Mouse (Mus musculus) embryonic stem cell, embryonic (primary cell): ENCODE results near the gene Stat5a.

Source experiments
- CTCF ChIA-PET, 4 experiments: fragments of 300-600 bp in 2 of 4; fragments of 350-600 bp in 2 of 4; sonication (Branson Sonifier 250); formaldehyde crosslinking; loops; one replicate each; lab custom pipeline; 2022; ENCODE audit warnings: inconsistent platforms in 2 of 4; lab: Charles Lee
- POLR2A ChIA-PET, 4 experiments: fragments of 300-600 bp in 2 of 4; fragments of 350-600 bp in 2 of 4; sonication (Branson Sonifier 250); formaldehyde crosslinking; loops; one replicate each; lab custom pipeline; 2022; ENCODE audit warnings: antibody characterized with exemption in 4 of 4, inconsistent platforms in 1 of 4; lab: Charles Lee

Gene Stat5a

DNA sequence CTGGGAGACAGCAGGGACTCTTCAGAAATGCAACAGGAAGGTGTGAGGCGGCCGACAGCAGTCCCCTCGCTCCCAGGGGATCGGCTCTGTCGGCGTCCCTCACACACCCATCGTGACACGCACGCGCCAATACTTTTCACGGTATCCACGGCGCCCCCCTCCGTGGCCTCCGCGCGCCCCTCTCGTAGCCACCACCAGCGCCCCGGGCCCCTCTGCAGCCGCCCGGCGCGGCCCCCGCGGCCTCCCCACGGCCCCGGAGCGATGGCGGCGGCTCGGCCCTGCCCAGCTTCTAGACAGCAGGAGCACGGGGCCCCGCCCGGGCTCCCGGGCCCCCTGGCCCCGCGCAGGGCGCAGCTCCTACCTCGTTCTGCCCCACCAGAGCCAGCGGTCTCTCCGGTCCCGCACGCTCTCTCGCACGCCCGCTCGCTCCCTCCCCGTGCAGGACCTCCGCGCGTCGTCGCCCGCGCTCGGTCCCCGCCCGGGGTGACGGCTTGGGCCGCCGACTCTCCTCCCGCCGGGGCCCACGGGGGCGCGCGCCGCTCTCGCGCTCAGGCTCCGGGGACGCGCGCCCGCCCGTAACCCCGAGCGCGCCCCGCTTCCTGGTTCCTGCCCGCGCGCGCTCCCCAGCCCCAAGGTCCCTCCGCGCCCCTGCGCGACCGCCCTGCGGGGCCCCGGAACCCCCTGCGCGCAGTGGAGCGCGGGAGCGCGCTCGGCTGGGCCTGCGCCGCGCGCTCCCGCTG, 8.9 kb upstream of the Stat5a start, which contains the start of gene Stat5b:
Gene Stat5b, minus strand, starts transcription at position 687 of the 740 bp plus-strand sequence.
- CTCF ChIA-PET = interaction anchor here in 2 of 4 experiments (0.5 to 1.0 kb wide), 8 partner anchors 13 to 131 kb away, joined by 3 to 4 read pairs (median 3); partner anchors contain the start of gene Kcnh4 (in 1 of the 2)
- POLR2A ChIA-PET = interaction anchor here in 3 of 4 experiments (0.6 to 3.1 kb wide), 8 partner anchors 10 to 815 kb away, joined by 3 to 14 read pairs (median 3); partner anchors contain the start of genes Arl4d (in 1 of the 3), Cavin1 (in 1 of the 3), Rab5c (in 1 of the 3) and Stat3 (in 1 of the 3)

DNA sequence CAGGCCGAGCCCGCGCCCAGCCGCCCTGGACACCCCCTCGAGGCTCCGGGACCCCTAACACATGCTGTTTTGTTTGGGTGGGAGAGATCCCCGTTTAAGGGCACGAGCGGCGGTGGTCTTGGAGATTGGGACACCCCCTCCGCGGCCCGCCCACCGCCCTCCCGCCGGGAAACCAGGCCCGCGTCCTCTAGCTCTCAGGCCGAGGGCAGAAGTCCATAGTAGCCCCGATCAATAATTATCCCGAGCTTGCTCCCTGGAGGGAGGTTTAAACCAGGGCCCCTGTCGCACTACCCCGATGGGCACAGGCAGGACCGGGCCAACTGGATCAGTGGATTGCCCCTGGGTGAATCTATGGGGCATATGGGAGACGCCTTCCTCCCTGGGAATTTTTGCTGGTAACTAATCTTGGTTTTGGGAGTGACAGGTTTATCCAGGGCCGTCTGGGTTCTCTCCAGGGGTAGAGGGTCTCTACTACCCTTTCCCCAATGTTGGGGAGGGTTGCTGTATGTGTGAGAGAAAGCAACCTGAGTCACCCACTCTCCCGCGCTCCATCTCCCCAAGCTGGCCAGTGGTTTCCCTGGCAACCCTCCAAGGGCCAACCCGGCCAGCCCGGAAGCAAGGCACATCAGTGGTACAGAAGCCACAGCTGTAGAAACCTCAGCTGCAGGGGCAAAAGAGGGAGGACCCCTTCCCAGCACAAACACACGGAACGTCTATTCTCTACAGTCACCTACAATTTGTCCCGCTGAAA, 8.2 kb upstream of the Stat5a start:
- POLR2A ChIA-PET = interaction anchor here in 3 of 4 experiments (0.8 to 3.1 kb wide), 12 partner anchors 8 to 321 kb away, joined by 3 to 14 read pairs (median 3); partner anchors contain the start of genes Plekhh3 (in 2 of the 3), Cavin1 (in 1 of the 3), Rab5c (in 1 of the 3) and Stat3 (in 1 of the 3)
- CTCF ChIA-PET = interaction anchor here in 3 of 4 experiments (0.6 to 1.4 kb wide), 5 partner anchors 14 to 148 kb away, joined by 3 to 4 read pairs (median 3); no protein-coding TSS in a partner anchor

DNA sequence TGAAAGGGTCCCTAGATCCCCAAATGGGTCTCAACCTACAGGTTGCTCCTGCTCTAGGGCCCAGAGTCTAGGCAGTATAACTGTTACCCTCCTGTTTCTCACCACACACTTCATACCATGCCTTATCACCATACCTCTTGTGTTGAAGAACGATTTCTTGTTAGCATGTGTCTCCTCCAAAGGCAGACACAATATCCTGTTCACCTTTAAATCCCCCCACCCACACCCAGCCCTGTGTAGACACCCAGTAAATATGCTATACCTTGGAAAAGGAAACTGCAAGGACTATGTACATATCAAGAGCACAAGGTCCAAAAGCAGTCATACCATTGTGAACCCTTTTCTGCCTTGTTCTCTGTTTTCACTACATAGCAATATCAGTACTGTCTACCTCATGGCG, 7.1 kb upstream of the Stat5a start:
- ChIA-PET CTCF (interaction anchor here in 1 of 4 experiments (0.9 to 1.4 kb wide), 2 partner anchors 87 to 90 kb away, joined by 3 read pairs; partner anchors contain the start of gene Stat3), POLR2A (interaction anchor here in 3 of 4 experiments (0.6 to 3.1 kb wide), 9 partner anchors 9 to 320 kb away, joined by 3 to 14 read pairs (median 3); partner anchors contain the start of genes Plekhh3 (in 2 of the 3), Cavin1 (in 1 of the 3), Stat3 (in 1 of the 3) and Stat5a (in 1 of the 3))

DNA sequence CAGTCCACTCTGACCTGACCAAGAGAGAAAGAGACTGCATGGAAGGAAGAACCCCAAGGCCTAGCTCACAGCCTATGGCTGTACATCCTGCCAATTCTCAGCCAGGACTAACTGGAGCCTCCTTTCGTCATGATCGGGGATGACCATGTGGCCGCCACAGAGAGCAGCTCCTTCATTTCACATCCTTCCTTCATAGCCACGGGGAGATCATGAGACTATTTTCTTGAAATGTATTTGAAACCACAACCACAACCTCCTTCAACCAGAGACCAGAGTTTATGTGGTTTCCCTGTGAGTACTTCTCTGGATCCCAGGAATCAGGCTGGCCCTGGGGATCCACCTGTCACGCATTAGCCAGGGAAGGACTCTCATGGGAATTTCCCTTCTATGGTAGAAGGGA, 6.1 kb upstream of the Stat5a start:
- POLR2A ChIA-PET = interaction anchor here in 3 of 4 experiments (0.5 to 2.2 kb wide), 6 partner anchors 10 to 115 kb away, joined by 3 to 7 read pairs (median 4); partner anchors contain the start of gene Rab5c (in 1 of the 3)
- CTCF ChIA-PET = no interaction called here

DNA sequence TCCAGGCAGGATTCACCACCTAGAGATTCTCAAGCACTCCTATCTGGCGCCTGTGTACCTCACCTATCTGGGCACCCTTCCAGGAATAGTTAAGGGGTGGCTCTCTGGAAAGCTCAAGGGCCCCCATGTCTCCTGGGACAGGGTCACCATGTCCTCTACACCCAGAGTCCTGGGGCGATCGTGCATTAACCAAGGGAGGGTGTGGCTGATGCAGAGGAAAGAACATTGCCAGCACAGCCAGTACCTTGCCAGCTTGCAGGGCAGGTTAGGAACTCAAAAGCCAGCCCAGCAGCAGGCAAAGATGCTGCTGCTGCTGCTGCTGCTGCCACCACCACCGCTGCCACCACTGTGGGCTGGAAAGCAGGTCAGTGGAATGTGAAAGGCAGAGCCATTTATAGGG, 4.9 kb upstream of the Stat5a start:
- ChIA-PET POLR2A (no interaction called here), CTCF (interaction anchor here in 2 of 4 experiments (0.6 to 0.7 kb wide), 2 partner anchors 43 to 164 kb away, joined by 3 to 5 read pairs; no protein-coding TSS in a partner anchor)

DNA sequence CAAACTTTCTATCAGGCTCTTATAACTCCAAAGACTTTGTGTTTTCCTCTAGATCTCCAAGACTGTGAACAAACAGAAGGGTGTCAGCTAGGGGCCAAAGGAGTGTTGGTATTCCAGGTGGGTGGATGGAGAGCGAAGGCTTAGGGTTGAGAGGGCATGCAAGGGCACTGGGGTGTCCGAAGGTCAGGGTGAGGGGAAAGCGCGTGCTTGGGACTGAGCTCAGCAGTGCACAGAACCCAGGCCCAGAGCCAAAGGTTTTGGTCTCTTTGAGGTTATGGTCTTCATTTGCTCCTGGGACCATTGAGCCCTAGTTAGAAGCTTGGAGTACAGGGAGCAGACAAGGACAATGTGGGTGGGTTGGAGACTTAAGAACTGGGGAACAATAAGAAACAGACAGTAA, 4.0 kb upstream of the Stat5a start:
- ChIA-PET CTCF (interaction anchor here in 2 of 4 experiments (0.6 to 1.0 kb wide), 3 partner anchors 42 to 345 kb away, joined by 3 read pairs; no protein-coding TSS in a partner anchor), POLR2A (interaction anchor here in 1 of 4 experiments (0.7 kb wide), 1 partner anchor 51 kb away, joined by 3 read pairs; no protein-coding TSS in a partner anchor)

DNA sequence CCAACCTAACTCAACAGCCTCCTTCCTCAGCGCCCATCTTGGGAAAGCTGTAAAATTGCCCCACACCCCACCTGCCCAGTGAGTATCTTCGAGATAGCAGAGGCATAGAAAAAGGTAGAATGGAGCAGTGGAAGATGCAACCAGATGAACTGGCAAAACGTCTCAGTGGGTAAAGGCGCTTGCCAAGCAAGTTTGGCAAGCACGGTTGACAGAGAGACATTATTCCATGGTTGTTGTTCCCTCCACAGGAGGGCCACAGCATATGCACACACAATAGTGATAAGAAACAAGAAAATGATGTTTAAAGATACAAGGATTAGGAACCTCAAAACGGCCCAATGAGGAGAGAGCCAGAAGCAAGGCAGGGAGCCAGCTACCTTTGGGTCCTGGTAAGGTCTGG, 1.2 kb upstream of the Stat5a start:
- ChIA-PET POLR2A (no interaction called here), CTCF (interaction anchor here in 1 of 4 experiments (1.0 kb wide), 1 partner anchor 96 kb away, joined by 3 read pairs; no protein-coding TSS in a partner anchor)

DNA sequence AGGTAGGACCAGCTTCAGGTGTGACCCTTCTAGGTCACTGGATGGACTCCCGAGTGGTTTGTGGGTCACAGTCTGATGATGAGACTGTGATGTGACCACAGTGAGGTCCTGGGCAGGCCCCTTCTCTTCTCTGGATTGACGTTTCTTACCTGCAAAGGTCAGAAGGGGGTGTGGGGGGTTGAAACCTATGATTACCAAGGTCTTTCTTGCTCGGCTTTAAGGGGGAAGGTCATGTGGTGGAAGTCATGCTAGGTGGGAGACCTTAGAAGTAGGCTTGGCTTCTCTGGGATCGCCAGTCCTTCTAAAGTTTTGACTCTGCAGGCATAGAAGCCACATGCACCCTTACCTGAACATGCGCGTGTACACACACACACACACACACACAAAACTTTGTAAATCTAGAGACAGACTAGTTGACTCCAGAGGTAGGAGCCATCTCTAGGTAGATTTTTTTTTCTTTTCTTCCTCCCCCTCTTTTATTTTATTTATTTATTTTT, 476 bp downstream of the Stat5a start:
- ChIA-PET CTCF (interaction anchor here in 2 of 4 experiments (0.6 to 1.4 kb wide), 3 partner anchors 98 to 1760 kb away, joined by 3 to 6 read pairs (median 6); no protein-coding TSS in a partner anchor), POLR2A (interaction anchor here in 2 of 4 experiments (0.6 to 2.9 kb wide), 8 partner anchors 8 to 190 kb away, joined by 3 to 14 read pairs (median 4); partner anchors contain the start of genes Stat3 (in 1 of the 2) and Stat5b (in 1 of the 2))

DNA sequence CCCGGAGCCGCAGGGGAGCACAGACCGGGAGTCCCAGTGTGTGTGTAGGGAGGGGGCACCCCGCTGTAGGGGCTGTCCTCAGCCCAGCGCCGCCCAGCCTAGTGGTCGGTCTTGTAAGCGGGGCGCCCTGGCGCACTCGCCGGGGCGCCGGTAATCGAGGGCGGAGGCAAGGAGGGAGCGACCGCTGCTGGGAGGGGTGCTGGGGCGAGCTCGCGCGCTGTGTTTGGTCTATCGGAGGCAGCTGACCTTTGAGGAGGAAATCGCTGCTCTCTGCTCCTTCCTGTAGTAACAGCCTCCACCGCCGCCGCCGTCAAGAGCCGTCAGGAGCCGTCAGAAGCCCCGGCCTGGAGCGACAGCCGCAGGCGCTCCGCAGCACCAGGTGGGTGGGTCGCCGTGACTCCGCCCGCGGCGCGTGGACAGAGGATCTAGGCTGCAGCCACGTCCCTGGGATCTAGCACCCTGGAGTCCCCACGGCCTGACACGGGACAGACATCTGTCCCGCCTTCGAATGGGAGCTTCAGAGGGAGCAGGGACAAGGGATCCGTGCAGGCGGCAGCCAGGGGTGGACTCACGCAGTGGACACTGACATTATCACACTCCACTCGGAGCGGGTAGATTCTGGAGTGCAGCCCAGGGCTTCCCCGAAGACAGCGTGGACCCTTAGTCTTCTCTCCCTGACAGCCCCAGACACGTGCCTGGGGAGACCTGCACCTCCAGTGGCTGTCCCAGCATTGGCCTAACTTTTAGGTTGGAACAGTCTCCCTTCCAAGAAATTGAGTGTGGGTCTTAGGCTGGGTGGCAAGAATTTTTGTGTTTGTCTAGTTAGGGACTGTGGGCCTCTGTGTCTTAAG, 1.3 kb downstream of the Stat5a start:
- POLR2A ChIA-PET = interaction anchor here in 3 of 4 experiments (0.6 to 2.9 kb wide), 9 partner anchors 9 to 201 kb away, joined by 3 to 14 read pairs (median 3); partner anchors contain the start of genes Stat3 (in 1 of the 3) and Stat5b (in 1 of the 3)

DNA sequence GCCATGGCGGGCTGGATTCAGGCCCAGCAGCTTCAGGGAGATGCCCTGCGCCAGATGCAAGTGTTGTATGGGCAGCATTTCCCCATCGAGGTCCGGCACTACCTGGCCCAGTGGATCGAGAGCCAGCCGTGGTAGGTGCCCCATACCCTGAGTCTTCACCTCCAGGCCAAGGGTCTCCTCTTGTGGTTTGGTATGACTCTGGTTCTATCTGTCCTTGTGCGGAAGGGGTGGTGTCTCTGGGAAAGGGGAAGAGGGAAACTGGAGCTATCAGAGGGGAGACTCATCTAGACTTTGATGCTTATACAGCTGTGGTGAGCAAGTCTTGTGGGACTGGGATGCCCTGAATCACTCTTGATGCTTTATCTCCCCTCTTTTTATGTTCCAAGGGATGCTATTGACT, 2.2 kb downstream of the Stat5a start:
- ChIA-PET POLR2A (interaction anchor here in 1 of 4 experiments (0.8 to 2.9 kb wide), 3 partner anchors 11 to 20 kb away, joined by 3 to 14 read pairs (median 5); partner anchors contain the start of gene Stat5b), CTCF (interaction anchor here (0.6 to 1.9 kb wide), 5 partner anchors 19 to 122 kb away, joined by 4 to 7 read pairs (median 4); no protein-coding TSS in a partner anchor)

More for the DNA sequence above, 1.3 kb downstream of the Stat5a start:
- CTCF ChIA-PET = interaction anchor here in 3 of 4 experiments (0.5 to 1.9 kb wide), 7 partner anchors 18 to 1364 kb away, joined by 3 to 7 read pairs (median 5); no protein-coding TSS in a partner anchor

DNA sequence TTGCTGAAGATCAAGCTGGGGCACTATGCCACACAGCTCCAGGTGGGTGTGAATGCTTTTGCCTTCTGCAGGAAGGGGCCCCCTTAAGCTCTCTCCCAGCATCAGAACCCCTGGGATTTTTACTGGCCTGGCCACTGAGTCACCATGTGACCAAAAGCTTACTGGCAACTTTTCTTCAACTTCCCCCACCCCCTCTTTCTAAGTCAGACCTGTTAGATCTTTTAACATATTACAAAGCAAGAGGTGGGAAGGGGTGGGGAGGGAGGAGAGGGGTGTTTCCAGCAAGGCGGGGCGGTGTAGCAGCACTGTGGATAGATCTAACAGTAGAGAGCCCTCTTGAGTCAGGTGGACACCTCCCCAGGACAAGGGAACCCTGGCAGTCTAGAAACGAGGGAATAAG, 2.7 kb downstream of the Stat5a start:
- ChIA-PET CTCF (interaction anchor here in 3 of 4 experiments (0.6 to 1.9 kb wide), 3 partner anchors 19 to 122 kb away, joined by 4 to 7 read pairs (median 4); no protein-coding TSS in a partner anchor), POLR2A (interaction anchor here in 1 of 4 experiments (0.8 to 2.9 kb wide), 3 partner anchors 11 to 19 kb away, joined by 3 to 14 read pairs (median 5); partner anchors contain the start of gene Stat5b)

DNA sequence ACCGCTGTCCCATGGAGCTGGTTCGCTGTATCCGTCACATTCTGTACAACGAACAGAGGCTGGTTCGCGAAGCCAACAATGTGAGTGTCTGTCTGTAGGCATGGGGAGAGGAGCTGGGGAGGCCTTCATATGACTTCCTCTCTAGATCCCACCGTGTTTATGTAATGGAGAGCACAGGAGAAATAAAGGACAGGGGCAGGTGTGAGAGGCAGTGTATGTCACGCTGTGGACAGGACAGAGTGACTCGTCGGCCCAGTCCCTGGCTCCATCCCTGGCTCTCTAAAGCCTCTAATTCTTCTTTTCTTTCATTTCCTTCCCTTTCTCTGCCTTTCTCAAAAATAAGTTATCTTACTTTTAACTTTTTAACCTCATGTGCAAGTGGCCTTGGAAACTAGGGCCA, 4.0 kb downstream of the Stat5a start:
- ChIA-PET CTCF (no interaction called here), POLR2A (no interaction called here)

DNA sequence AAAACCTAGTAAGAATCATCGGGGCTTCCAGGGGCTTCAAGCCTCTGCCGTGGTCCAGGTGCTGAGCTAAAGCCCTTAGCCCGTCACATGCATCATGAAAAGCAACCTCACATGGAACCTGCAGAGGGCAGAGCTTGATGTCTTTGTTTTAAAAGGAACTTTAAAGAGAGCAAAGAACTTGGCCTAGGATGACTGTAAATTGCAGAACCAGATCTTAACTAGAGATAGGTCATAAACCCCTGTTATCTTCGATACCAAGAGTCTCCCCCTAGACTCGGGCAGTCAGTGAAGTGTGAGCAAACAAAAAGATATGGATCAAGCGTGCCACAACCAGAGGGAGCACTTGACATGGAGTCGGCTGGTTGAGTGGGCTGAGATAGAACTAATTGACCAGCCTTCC, 6.5 kb downstream of the Stat5a start:
- POLR2A ChIA-PET = interaction anchor here in 2 of 4 experiments (0.6 to 0.8 kb wide), 3 partner anchors 15 to 82 kb away, joined by 3 to 4 read pairs (median 3); no protein-coding TSS in a partner anchor
- CTCF ChIA-PET = interaction anchor here in 2 of 4 experiments (0.8 to 1.6 kb wide), 3 partner anchors 22 to 203 kb away, joined by 3 to 8 read pairs (median 3); no protein-coding TSS in a partner anchor

DNA sequence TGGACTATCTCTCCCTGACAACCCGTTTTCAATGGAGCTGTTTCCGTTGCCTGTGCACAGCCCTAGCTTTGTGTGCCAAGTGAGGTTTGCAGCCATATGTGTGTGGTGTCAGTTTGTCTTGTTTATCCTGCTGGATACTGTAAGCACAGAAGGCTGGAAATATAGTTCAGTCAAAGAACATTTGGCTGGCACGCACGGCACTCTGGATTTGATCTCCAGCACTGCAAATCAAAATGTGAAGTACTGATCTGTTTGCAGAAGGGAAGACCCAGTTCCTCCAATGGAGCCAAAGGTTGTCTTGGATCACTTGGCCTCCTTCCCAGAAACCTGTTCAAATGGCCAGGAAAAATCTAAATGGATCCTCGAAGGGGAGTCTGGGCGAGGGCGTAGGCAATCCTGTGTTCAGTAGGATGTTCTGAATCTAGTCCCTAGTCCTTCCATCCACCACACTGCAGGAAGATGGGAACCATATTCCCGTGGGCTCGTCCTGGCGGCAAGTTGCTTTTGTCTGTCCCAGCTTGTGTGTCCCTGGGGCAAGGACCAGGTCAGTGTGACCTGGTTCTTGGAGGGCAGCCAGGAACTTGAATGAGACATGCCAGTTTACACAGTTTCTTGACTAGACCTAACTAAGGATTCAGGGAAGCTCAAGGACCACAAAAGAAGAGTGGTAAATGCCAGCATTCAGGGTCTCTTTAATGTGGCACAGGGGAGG, 11.3 kb downstream of the Stat5a start:
- CTCF ChIA-PET = interaction anchor here in 2 of 4 experiments (0.6 kb wide), 2 partner anchors 88 to 251 kb away, joined by 4 to 7 read pairs; partner anchors contain the start of gene Nkiras2 (in 1 of the 2)
- POLR2A ChIA-PET = interaction anchor here in 2 of 4 experiments (0.6 to 1.3 kb wide), 4 partner anchors 9 to 69 kb away, joined by 3 read pairs; partner anchors contain the start of gene Stat3 (in 1 of the 2)

DNA sequence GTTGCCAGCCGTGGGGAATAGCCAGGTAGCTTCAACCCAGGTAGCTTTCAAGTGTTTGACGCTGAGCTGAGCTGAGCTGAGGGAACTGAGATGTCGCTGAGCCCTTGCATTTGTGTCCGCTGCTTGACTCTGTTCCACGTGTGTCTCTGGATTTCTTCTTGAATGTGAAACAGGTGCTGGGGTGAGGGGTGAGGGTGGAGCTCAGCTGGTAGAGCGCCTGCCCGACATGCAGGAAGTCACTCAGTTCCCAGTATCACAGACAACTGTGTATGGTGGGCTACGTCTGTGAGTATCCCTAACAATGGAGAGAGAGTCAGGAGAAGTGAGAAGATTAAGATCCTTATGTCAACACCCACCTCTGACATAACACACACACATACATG, 11.8 kb downstream of the Stat5a start:
- POLR2A ChIA-PET = interaction anchor here in 1 of 4 experiments (1.3 kb wide), 1 partner anchor 69 kb away, joined by 3 read pairs; the partner anchor contains the start of gene Stat3
- CTCF ChIA-PET = interaction anchor here in 1 of 4 experiments (0.6 kb wide), 1 partner anchor 87 kb away, joined by 4 read pairs; no protein-coding TSS in a partner anchor
